In genomic region chr8:86881068-86881609, GRCm38 (mm10) we compare ENCODE assay signal across 20 mouse cellular contexts. TPM values are rescaled to one million over a fixed set of nuclear protein-coding genes. Genes with fewer than 3 reads are reported as not detected.
DNase-seq lines count a peak whose midpoint lies in the region; ATAC-seq and TF ChIP-seq lines count a peak whose summit lies in the region.
"Had no signal": no experiment of that assay in that cellular context is flagged by ENCODE, and none has a peak within 500 bp of the region (broad histone marks: within the 10 kb centered on the region; RNA-seq: fewer than 3 reads in every experiment).

No protein-coding gene starts in this region.

- no peaks in the 10 kb centered on the region for H3K27me3 ChIP-seq in heart, embryonic 14.5 days (ENCODE audit: control insufficient read depth, insufficient read depth, low read length)
- no peaks in the 10 kb centered on the region for H3K27me3 ChIP-seq in kidney, adult 2 months (replicated peaks; ENCODE audit: control insufficient read depth, insufficient read depth, low read length)
- H3K27me3 ChIP-seq: embryonic facial prominence, embryonic 13.5 days; forebrain, embryonic 15.5 days; hindbrain, embryonic 12.5 days; neural tube, embryonic 15.5 days had no signal

- H3K4me2 ChIP-seq in heart, embryonic 14.5 days (ENCODE audit: low read length): 0 out of 2 replicates have a peak overlapping the region, but pooled peaks have one; percentile 7
- H3K4me2 ChIP-seq: embryonic facial prominence, embryonic 13.5 days; forebrain, embryonic 15.5 days; hindbrain, embryonic 12.5 days; lung, embryonic 14.5 days; neural tube, embryonic 15.5 days had no signal

- 0 out of 4 replicates have a peak overlapping the region, but pooled peaks of 1 of the 2 experiments have one; percentile 19 for H3K27ac ChIP-seq in heart, embryonic 14.5 days (replicated peaks in 1 of 2; ENCODE audit: control insufficient read depth in 1 of 2, insufficient read depth in 1 of 2, low read depth in 2 of 2, low read length in 2 of 2)
- peak overlapping the region; percentile 52 for H3K27ac ChIP-seq in brown adipose tissue, adult 24 weeks (replicated peaks; ENCODE audit: low read depth, low read length)
- peak overlapping the region; percentile 7; the same call in 1 of the 2 replicates for H3K27ac ChIP-seq in macrophage
- no peak overlapping the region for H3K27ac ChIP-seq in kidney, adult 2 months (ENCODE audit: insufficient read depth, low read depth, low read length)
- H3K27ac ChIP-seq: embryonic facial prominence, embryonic 13.5 days; forebrain, embryonic 15.5 days; hindbrain, embryonic 12.5 days; neural tube, embryonic 15.5 days had no signal

- H3K4me3 ChIP-seq in heart, embryonic 14.5 days (ENCODE audit: control insufficient read depth in 1 of 2, insufficient read depth in 1 of 2, low read depth in 1 of 2, low read length in 2 of 2): no peak overlapping the region
- H3K4me3 ChIP-seq in brown adipose tissue, adult 24 weeks (ENCODE audit: insufficient read depth, low read depth, low read length): no peak overlapping the region; the same call in 1 of the 2 replicates
- no peak overlapping the region for H3K4me3 ChIP-seq in macrophage (ENCODE audit: inconsistent target)
- no peak overlapping the region for H3K4me3 ChIP-seq in kidney, adult 2 months (ENCODE audit: insufficient read depth, low read depth, low read length)
- H3K4me3 ChIP-seq: embryonic facial prominence, embryonic 13.5 days; forebrain, embryonic 15.5 days; hindbrain, embryonic 12.5 days; neural tube, embryonic 15.5 days had no signal

- WGBS in heart, embryonic 14.5 days: 51% methylated on average over 11 of the region's 11 CpGs
- 24% methylated on average over 11 of the region's 11 CpGs for WGBS in macrophage (ENCODE audit: missing documents)
- 59% methylated on average over 11 of the region's 11 CpGs for WGBS in kidney, adult 2 months

- ATAC-seq in heart, embryonic 14.5 days (ENCODE audit: insufficient number of reproducible peaks, insufficient read depth, low FRiP score, low read depth): no peak
- ATAC-seq: activated CD4-positive, CD25-positive, alpha-beta regulatory T cell, adult 4 months; forebrain, embryonic 15.5 days had no signal

- no peak for TF ChIP-seq CTCF in kidney, adult 2 months (conservative IDR thresholded peaks at IDR 0.05; ENCODE audit: insufficient read depth, insufficient read length, low read depth, low read length)

- H3K79me2 ChIP-seq in macrophage (ENCODE audit: inconsistent target): peaks cover 84% of the 10 kb centered on the region

- H3K9ac ChIP-seq in heart, embryonic 14.5 days (ENCODE audit: low read length): no peak overlapping the region; the same call in 1 of the 2 replicates
- H3K9ac ChIP-seq: embryonic facial prominence, embryonic 13.5 days; forebrain, embryonic 15.5 days; lung, embryonic 14.5 days; neural tube, embryonic 15.5 days had no signal

- no peak for TF ChIP-seq POLR2A in kidney, adult 2 months (IDR thresholded peaks at IDR 0.05; ENCODE audit: low read depth, low read length)

- H3K9me3 ChIP-seq in heart, embryonic 14.5 days (ENCODE audit: control insufficient read depth, low read length): no peaks in the 10 kb centered on the region
- H3K9me3 ChIP-seq: embryonic facial prominence, embryonic 13.5 days; forebrain, embryonic 15.5 days; hindbrain, embryonic 12.5 days; neural tube, embryonic 15.5 days had no signal

- H3K36me3 ChIP-seq in heart, embryonic 14.5 days (ENCODE audit: control insufficient read depth, insufficient read depth, low read length): peaks cover 6% of the 10 kb centered on the region
- H3K36me3 ChIP-seq in macrophage (ENCODE audit: inconsistent target): no peaks in the 10 kb centered on the region
- no peaks in the 10 kb centered on the region for H3K36me3 ChIP-seq in kidney, adult 2 months (ENCODE audit: control insufficient read depth, insufficient read depth, low read length)
- H3K36me3 ChIP-seq: forebrain, embryonic 15.5 days; neural tube, embryonic 15.5 days had no signal

- H3K4me1 ChIP-seq in heart, embryonic 14.5 days (ENCODE audit: control insufficient read depth in 2 of 2, insufficient read depth in 2 of 2, low read length in 2 of 2): peaks cover 22 to 39% of the 10 kb centered on the region in 2 experiments
- peaks cover 46% of the 10 kb centered on the region for H3K4me1 ChIP-seq in brown adipose tissue, adult 24 weeks (ENCODE audit: control insufficient read depth, insufficient read depth, insufficient read length, low read length)
- peaks cover 27% of the 10 kb centered on the region for H3K4me1 ChIP-seq in kidney, adult 2 months (ENCODE audit: control insufficient read depth, insufficient read depth, low read length)

- peak; percentile 29 for DNase-seq in adrenal gland, postnatal 14 days
- DNase-seq in adrenal gland, postnatal 4 days (ENCODE audit: low spot score in 2 of 2): no peak
- no peak for DNase-seq in heart, adult 8-10 months (ENCODE audit: low spot score)
- DNase-seq in kidney, adult 2 months: no peak
- DNase-seq in spleen, postnatal 4 days (ENCODE audit: low spot score in 2 of 2): no peak
- DNase-seq: cerebellum, postnatal 14 days; gastrocnemius, postnatal 10 days; kidney, adult 11 months; kidney, postnatal 25 days; left cerebral cortex, postnatal 4 days; lung, embryonic 14.5 days; spleen, adult 18-20 months had no signal

RNA-seq across cellular contexts. Expression of gene N4bp1, which starts 3.9 kb away (rescaled TPM):
- total RNA-seq in adrenal gland, postnatal 14 days (2021): 30.6 and 30.7 TPM in 2 replicates
- total RNA-seq in adrenal gland, postnatal 4 days (2021): 10 to 100 TPM; 37.1 to 37.4 TPM
- polyA plus RNA-seq in heart, embryonic 14.5 days (2014; fragmentation: Nextera tagmentation; extraction: Ambion mirVana): 7.4 and 8.5 TPM in 2 replicates
- total RNA-seq in heart, adult 8-10 months (2022): 10 to 100 TPM; 15.8 to 17.9 (median 16.3) TPM
- 6.3 and 7.4 TPM in 2 replicates for polyA plus RNA-seq in brown adipose tissue, adult 24 weeks (2012; ENCODE audit: insufficient read depth, insufficient read length, missing spikeins)
- total RNA-seq in macrophage (2018; cell fraction: chromatin; rRNA removed): 100 to 1,000 TPM in 21 of 26 experiments, 10 to 100 TPM in 5; 55.3 to 365 (median 171) TPM
- total RNA-seq in macrophage (2018; cell fraction: cytosol; rRNA removed): 10 to 100 TPM; 24.5 to 94.7 (median 48.1) TPM
- 100 to 1,000 TPM in 20 of 26 experiments, 10 to 100 TPM in 6; 49.0 to 306 (median 133) TPM for total RNA-seq in macrophage (2018; cell fraction: nucleus; rRNA removed)
- 17.2 to 24.6 TPM (median 22.9 TPM) in 3 replicates for polyA plus RNA-seq in macrophage (2018)
- 11.3 and 13.2 TPM in 2 replicates for polyA plus RNA-seq in kidney, adult 2 months (2012; rRNA removed)
